Mouse (Mus musculus): ENCODE measurements around the gene Gm42517.

- TF ChIP-seq CTCF (IDR thresholded peaks at IDR 0.05; ENCODE audit: borderline replicate concordance, insufficient read depth, low read length) (no peak), POLR2A (IDR thresholded peaks at IDR 0.05; ENCODE audit: low read depth, low read length) (no peak)
Observed at GRCm38 (mm10) chr5:108343680-108344170, 24.0 kb downstream of the Gm42517 start.
